Mouse (Mus musculus) lung, embryonic 14.5 days (tissue): ENCODE measurements around the gene Pop5. TPM values are rescaled to one million over a fixed set of nuclear protein-coding genes. Genes with fewer than 3 reads are reported as not detected.

Experiments
- ATAC-seq: fragments of 200-750 bp; cut with Nextera tagmentation; 2 replicates; pipeline ENCODE4 v1.8.0; 2017; ENCODE audit warnings: mild to moderate bottlenecking, moderate TSS enrichment, moderate library complexity; ENCODE audit not compliant: insufficient read depth
- DNase-seq: peaks from one replicate; pipeline ENCODE4 v3.0.0-alpha.2; 2015
- H3K27ac ChIP-seq: fragments of 300-500 bp; sonication (generic); 2 replicates; pipeline ENCODE4 v1.5.1; 2014; ENCODE audit warnings: low read depth, mild to moderate bottlenecking, moderate library complexity
- H3K27me3 ChIP-seq: fragments of 300-500 bp; sonication (generic); 2 replicates; pipeline ENCODE4 v1.6.1; 2014; ENCODE audit warnings: low read length, control low read depth; ENCODE audit not compliant: insufficient read depth
- H3K36me3 ChIP-seq: fragments of 300-500 bp; sonication (generic); 2 replicates; pipeline ENCODE4 v1.6.1; 2014; ENCODE audit warnings: control low read depth; ENCODE audit not compliant: insufficient read depth
- H3K4me1 ChIP-seq: fragments of 300-500 bp; sonication (generic); 2 replicates; pipeline ENCODE4 v1.6.1; 2014; ENCODE audit warnings: antibody characterized with exemption, control low read depth; ENCODE audit not compliant: insufficient read depth
- H3K4me2 ChIP-seq: fragments of 300-500 bp; sonication (generic); 2 replicates; pipeline ENCODE4 v1.6.1; 2014; ENCODE audit warnings: mild to moderate bottlenecking
- H3K4me3 ChIP-seq: fragments of 300-500 bp; sonication (generic); 2 replicates; pipeline ENCODE4 v1.5.1; 2014; ENCODE audit warnings: low read depth, low read length
- H3K9ac ChIP-seq: fragments of 300-500 bp; sonication (generic); 2 replicates; pipeline ENCODE4 v1.6.1; 2014
- H3K9me3 ChIP-seq: fragments of 300-500 bp; sonication (generic); 2 replicates; pipeline ENCODE4 v1.6.1; 2016; ENCODE audit warnings: low read depth, low read length, control low read depth
- CTCF ChIP-seq: IDR thresholded peaks from 2 replicates; pipeline ENCODE4 v1.5.1; 2016; ENCODE audit warnings: antibody characterized with exemption, low read depth
- WGBS: fragments of 180-500 bp; shearing (Covaris S2); extraction: QIAGEN DNeasy Blood & Tissue Kit; methylation state at CpG from one replicate; pipeline ENCODE4 v1.1.7; 2014; 5-methylcytosine and 5-hydroxymethylcytosine counted together
- polyA plus RNA-seq: library from polyadenylated mRNA; unstranded; fragments of >200 nt; fragmentation: Nextera tagmentation; extraction: Ambion mirVana; gene quantifications from 2 replicates; pipeline ENCODE4 v1.2.1, GENCODE M21; 2014

Pop5 gene
- polyA plus RNA-seq, 1 experiment from 2014 or later = 111 TPM

DNA sequence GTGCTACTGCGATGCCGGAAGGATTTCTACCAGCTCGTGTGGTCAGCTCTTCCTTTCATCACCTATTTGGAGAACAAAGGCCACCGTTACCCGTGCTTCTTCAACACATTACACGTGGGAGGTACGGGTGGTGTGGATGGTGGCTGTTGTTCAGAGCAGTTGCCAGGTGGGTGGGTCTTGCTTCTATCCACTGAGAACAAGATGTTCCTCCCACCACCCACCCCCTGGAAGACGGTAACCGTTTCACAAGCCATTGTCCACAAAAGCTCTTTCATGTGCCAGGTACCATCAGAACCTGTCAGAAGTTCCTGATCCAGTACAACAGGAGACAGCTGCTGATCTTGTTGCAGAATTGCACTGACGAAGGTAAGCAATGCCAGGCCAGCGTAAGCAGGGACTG is 4.6 kb downstream of the Pop5 start:
- Histone ChIP-seq H3K4me3 (no peak overlapping the region), H3K27me3 (peaks cover 1% of the 10 kb centered on the region; the same call in 1 of the 2 replicates), H3K4me1 (0 out of 2 replicates have a peak, but pooled peaks cover 4% of the 10 kb centered on the region), H3K9ac (no peak overlapping the region), H3K9me3 (no peaks in the 10 kb centered on the region), H3K4me2 (no peak overlapping the region), H3K36me3 (peaks cover 58% of the 10 kb centered on the region), H3K27ac (no peak overlapping the region)
- DNase-seq (no peak), ATAC-seq (no peak)
- 81% methylated on average over 11 of the region's 11 CpGs for WGBS
- no peak for TF ChIP-seq CTCF

DNA sequence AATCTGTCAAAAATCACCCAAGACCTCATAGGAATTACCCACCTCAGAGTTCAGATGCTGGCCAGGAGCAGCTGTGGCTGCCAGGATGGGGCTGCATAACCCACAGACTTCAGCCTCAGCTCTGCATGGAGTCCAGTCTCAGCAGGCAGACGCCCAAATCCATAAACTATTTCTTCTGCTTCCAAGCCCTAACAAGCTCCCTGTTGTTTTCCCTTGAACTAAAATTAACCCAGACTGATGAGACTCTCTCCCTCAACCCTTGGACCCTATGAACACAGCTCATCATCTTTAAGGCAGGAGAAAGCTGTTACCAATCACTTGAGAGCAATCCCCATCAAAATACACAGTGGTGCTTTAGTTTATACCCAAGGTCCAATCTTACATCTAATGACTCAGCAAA is 19.8 kb downstream of the Pop5 start:
- Histone ChIP-seq H3K4me1 (no peaks in the 10 kb centered on the region), H3K9me3 (no peaks in the 10 kb centered on the region), H3K27ac (no peak overlapping the region), H3K4me3 (no peak overlapping the region), H3K27me3 (no peaks in the 10 kb centered on the region), H3K9ac (no peak overlapping the region), H3K36me3 (peaks cover 69% of the 10 kb centered on the region), H3K4me2 (no peak overlapping the region)
- no peak for DNase-seq
- no peak for ATAC-seq
- WGBS = 92% methylated on average over 1 of the region's 1 CpGs
- TF ChIP-seq CTCF = no peak

- DNase-seq = no peak
- Histone ChIP-seq H3K4me3 (no peak overlapping the region), H3K4me1 (no peaks in the 10 kb centered on the region), H3K27me3 (no peaks in the 10 kb centered on the region), H3K9ac (no peak overlapping the region), H3K36me3 (peaks cover 67% of the 10 kb centered on the region), H3K9me3 (no peaks in the 10 kb centered on the region), H3K4me2 (no peak overlapping the region), H3K27ac (no peak overlapping the region)
- ATAC-seq = no peak
- no peak for TF ChIP-seq CTCF
- WGBS = 86% methylated on average over 10 of the region's 10 CpGs
Observed at GRCm38 (mm10) chr5:115256909-115257546, 21.4 kb downstream of the Pop5 start.

DNA sequence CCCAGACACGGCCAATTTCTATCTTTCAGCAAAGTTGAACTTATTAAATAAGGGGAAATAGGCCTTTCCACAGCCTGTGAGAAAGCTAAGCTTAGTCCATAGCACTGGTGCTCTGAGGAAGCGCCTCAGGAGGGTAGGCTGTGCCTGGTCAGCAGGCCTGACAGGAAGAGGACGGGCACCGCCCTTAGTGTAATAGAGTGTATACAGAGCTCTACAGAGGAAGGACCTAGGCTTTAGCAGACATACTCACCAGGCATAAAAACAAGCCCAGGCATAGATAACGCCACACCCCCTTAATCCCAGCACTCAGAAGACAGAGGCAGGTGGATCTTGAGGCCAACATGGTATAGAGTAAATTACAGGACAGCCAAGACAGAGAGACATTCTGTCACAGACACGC is 24.7 kb downstream of the Pop5 start:
- Histone ChIP-seq H3K27ac (no peak overlapping the region), H3K9ac (no peak overlapping the region), H3K4me3 (no peak overlapping the region), H3K27me3 (no peaks in the 10 kb centered on the region), H3K9me3 (no peaks in the 10 kb centered on the region), H3K4me2 (no peak overlapping the region), H3K4me1 (no peaks in the 10 kb centered on the region), H3K36me3 (peaks cover 77% of the 10 kb centered on the region)
- ATAC-seq (no peak), DNase-seq (no peak)
- 85% methylated on average over 6 of the region's 6 CpGs for WGBS
- TF ChIP-seq CTCF = no peak

- Histone ChIP-seq H3K9me3 (no peaks in the 10 kb centered on the region), H3K36me3 (peaks cover 73% of the 10 kb centered on the region), H3K4me3 (no peak overlapping the region), H3K4me2 (no peak overlapping the region), H3K27me3 (no peaks in the 10 kb centered on the region), H3K9ac (no peak overlapping the region), H3K27ac (no peak overlapping the region), H3K4me1 (peaks cover under 1% of the 10 kb centered on the region; the same call in 1 of the 2 replicates)
- WGBS = 82% methylated on average over 8 of the region's 8 CpGs
- DNase-seq (no peak), ATAC-seq (no peak)
- no peak for TF ChIP-seq CTCF
Observed at GRCm38 (mm10) chr5:115261141-115261540, 25.5 kb downstream of the Pop5 start.

DNA sequence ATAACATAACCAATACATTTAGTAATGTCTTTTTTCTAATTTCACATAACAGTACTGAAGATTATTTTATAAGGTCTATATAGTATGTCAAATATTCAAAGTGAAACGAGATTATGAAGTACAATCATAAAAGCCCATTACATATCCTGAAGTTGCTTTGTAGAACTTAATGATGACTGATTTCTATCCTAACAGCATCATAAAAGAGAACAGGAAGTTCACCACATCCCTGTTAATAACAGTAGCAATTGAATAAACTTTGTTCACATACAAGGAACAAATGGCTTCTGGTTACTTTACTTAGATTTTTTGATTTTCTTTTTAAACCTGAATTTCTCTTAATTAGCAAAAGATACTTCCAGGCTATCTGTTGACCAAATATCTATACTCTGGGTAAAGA is 26.2 kb downstream of the Pop5 start:
- no peak for TF ChIP-seq CTCF
- H3K9me3 ChIP-seq = no peaks in the 10 kb centered on the region
- no peak overlapping the region for H3K27ac ChIP-seq
- H3K27me3 ChIP-seq = no peaks in the 10 kb centered on the region
- WGBS = 75% methylated on average over 1 of the region's 1 CpGs
- peaks cover 73% of the 10 kb centered on the region for H3K36me3 ChIP-seq
- ATAC-seq = no peak
- no peak overlapping the region for H3K4me3 ChIP-seq
- no peak for DNase-seq
- H3K4me1 ChIP-seq = peaks cover 5% of the 10 kb centered on the region; the same call in 1 of the 2 replicates
- H3K4me2 ChIP-seq = no peak overlapping the region
- H3K9ac ChIP-seq = no peak overlapping the region

DNA sequence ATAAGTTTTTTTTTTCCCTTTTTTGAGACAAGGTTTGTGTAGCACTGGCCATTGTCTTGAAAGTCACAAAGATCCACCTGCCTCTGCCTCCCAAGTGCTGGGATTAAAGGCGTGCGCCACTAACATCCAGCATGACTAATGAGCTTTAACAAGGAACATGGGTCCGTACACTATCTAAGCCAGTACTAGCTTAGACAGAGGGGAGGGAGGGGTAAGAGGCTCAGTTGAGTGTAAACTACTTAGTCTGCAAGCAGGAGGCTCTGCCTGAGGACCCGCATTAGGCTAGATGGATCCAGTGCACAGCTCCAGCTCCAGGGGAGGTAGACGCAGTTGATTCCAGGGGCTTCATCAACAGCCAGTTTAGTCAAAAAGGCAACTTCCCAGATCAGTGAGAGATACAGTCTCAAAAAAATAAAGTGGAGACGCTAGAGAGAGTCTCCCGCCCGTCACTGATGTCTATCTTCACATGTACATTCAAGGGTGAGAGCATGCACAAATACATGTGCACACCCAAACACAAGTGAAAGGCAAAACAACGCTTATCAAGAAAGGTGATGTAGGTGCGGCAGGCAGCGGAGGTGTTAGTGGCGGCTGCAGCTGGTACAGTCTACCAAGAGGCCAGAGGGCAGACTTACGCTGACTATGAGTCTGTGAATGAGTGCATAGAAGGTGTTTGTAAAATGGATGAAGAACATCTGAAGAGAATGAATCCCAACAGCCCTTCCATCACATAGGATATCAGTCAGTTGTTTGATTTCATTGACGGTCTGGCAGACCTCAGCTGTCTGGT is 27.1 kb downstream of the Pop5 start:
- ATAC-seq = no peak
- TF ChIP-seq CTCF = no peak
- Histone ChIP-seq H3K36me3 (peaks cover 71% of the 10 kb centered on the region), H3K4me1 (peaks cover 5% of the 10 kb centered on the region; the same call in 1 of the 2 replicates), H3K27me3 (no peaks in the 10 kb centered on the region), H3K4me2 (no peak overlapping the region), H3K4me3 (no peak overlapping the region), H3K27ac (no peak overlapping the region), H3K9ac (no peak overlapping the region), H3K9me3 (no peaks in the 10 kb centered on the region)
- 81% methylated on average over 14 of the region's 14 CpGs for WGBS
- no peak for DNase-seq
